Mouse (Mus musculus) myocyte (in vitro differentiated cells): ENCODE measurements around the gene Cd2. TPM values are rescaled to one million over a fixed set of nuclear protein-coding genes. Genes with fewer than 3 reads are reported as not detected.

Source experiments
- H3K27me3 ChIP-seq: one replicate; pipeline ENCODE4 v1.6.1; 2011; ENCODE audit not compliant: control insufficient read depth, insufficient read depth, insufficient read length
- H3K36me3 ChIP-seq: one replicate; pipeline ENCODE4 v1.6.1; 2011; ENCODE audit not compliant: control insufficient read depth, insufficient read depth
- H3K4me2 ChIP-seq: one replicate; pipeline ENCODE4 v1.6.1; 2011; ENCODE audit warnings: low read depth, control low read depth
- H3K4me3 ChIP-seq: one replicate; pipeline ENCODE4 v1.5.1; 2011; ENCODE audit warnings: mild to moderate bottlenecking, control low read depth, moderate library complexity
- H3K79me2 ChIP-seq: one replicate; pipeline ENCODE4 v1.6.1; 2011; ENCODE audit not compliant: control insufficient read depth, insufficient read depth
- H3ac ChIP-seq: one replicate; pipeline ENCODE4 v1.6.1; 2011; ENCODE audit not compliant: control insufficient read depth, insufficient read length
- CEBPB ChIP-seq: IDR thresholded peaks from 2 replicates; pipeline ENCODE4 v1.6.1; 2011; ENCODE audit warnings: mild to moderate bottlenecking, moderate library complexity; ENCODE audit not compliant: poor library complexity, insufficient read depth, severe bottlenecking
- E2F4 ChIP-seq: IDR thresholded peaks from one replicate; pipeline ENCODE4 v1.6.1; 2011; ENCODE audit warnings: mild to moderate bottlenecking, control low read depth, moderate library complexity; ENCODE audit not compliant: insufficient read depth
- MAX ChIP-seq: IDR thresholded peaks from one replicate; pipeline ENCODE4 v1.6.1; 2011; ENCODE audit warnings: low read depth, mild to moderate bottlenecking, control low read depth
- MYOD1 ChIP-seq, 3 experiments: IDR thresholded peaks; one replicate each; pipeline ENCODE4 v1.6.1; 2011; ENCODE audit warnings: control low read depth in 2 of 3, low read depth in 2 of 3, mild to moderate bottlenecking in 2 of 3, moderate library complexity in 1 of 3; ENCODE audit not compliant: insufficient read length in 2 of 3, control insufficient read depth in 1 of 3
- MYOG ChIP-seq, 3 experiments: IDR thresholded peaks; one replicate each; pipeline ENCODE4 v1.6.1; 2011; ENCODE audit warnings: control low read depth in 2 of 3, low read depth in 2 of 3, mild to moderate bottlenecking in 2 of 3; ENCODE audit not compliant: insufficient read length in 2 of 3, control insufficient read depth in 1 of 3, insufficient read depth in 1 of 3
- POLR2A ChIP-seq: IDR thresholded peaks from one replicate; pipeline ENCODE4 v1.6.1; 2011; ENCODE audit warnings: low read depth, mild to moderate bottlenecking, control low read depth, moderate library complexity; ENCODE audit not compliant: insufficient read length
- POLR2AphosphoS2 ChIP-seq: IDR thresholded peaks from one replicate; pipeline ENCODE4 v1.6.1; 2011; ENCODE audit warnings: low read depth, control low read depth; ENCODE audit not compliant: insufficient read length
- REST ChIP-seq: IDR thresholded peaks from one replicate; pipeline ENCODE4 v1.6.1; 2011; ENCODE audit warnings: mild to moderate bottlenecking, control low read depth, moderate library complexity; ENCODE audit not compliant: insufficient read depth, insufficient read length
- SRF ChIP-seq: IDR thresholded peaks from one replicate; pipeline ENCODE4 v1.6.1; 2011; ENCODE audit warnings: low read depth; ENCODE audit not compliant: control insufficient read depth, insufficient read length
- TCF12 ChIP-seq: IDR thresholded peaks from one replicate; pipeline ENCODE4 v1.6.1; 2011; ENCODE audit warnings: mild to moderate bottlenecking, control low read depth; ENCODE audit not compliant: poor library complexity, insufficient read depth, severe bottlenecking
- TCF3 ChIP-seq: IDR thresholded peaks from one replicate; pipeline ENCODE4 v1.6.1; 2011; ENCODE audit warnings: low read depth, control low read depth; ENCODE audit not compliant: insufficient read length
- USF1 ChIP-seq: IDR thresholded peaks from one replicate; pipeline ENCODE4 v1.6.1; 2011; ENCODE audit warnings: low read depth, mild to moderate bottlenecking, control low read depth, moderate library complexity
- polyA plus RNA-seq: library from polyadenylated mRNA; unstranded; fragments of >200 nt; fragmentation: generic; extraction: Trizol; gene quantifications from one replicate; pipeline ENCODE4 v1.2.1, GENCODE M21; 2012; ENCODE audit warnings: missing spikeins

Gene Cd2
- polyA plus RNA-seq, 1 experiment = not detected

GRCm38 (mm10) chr3:101268361-101268760, 19.4 kb downstream of the Cd2 start:
- Histone ChIP-seq H3ac (no peak overlapping the region), H3K79me2 (no peaks in the 10 kb centered on the region), H3K36me3 (no peaks in the 10 kb centered on the region), H3K27me3 (no peaks in the 10 kb centered on the region), H3K4me2 (no peak overlapping the region), H3K4me3 (no peak overlapping the region)
- no peak for TF ChIP-seq POLR2AphosphoS2

GRCm38 (mm10) chr3:101265561-101266091, 22.1 kb downstream of the Cd2 start:
- Histone ChIP-seq H3ac (no peak overlapping the region), H3K4me2 (no peak overlapping the region), H3K79me2 (no peaks in the 10 kb centered on the region)

GRCm38 (mm10) chr3:101258976-101259375, 28.8 kb downstream of the Cd2 start:
- Histone ChIP-seq H3ac (no peak overlapping the region), H3K79me2 (no peaks in the 10 kb centered on the region), H3K4me3 (no peak overlapping the region), H3K4me2 (no peak overlapping the region), H3K36me3 (no peaks in the 10 kb centered on the region), H3K27me3 (peaks cover 30% of the 10 kb centered on the region)
- TF ChIP-seq MYOG (IDR thresholded peaks at IDR 0.05; ENCODE audit: control insufficient read depth in 1 of 3, insufficient read depth in 1 of 3, insufficient read length in 2 of 3, low read depth in 2 of 3) (no peak), POLR2AphosphoS2 (no peak), TCF3 (no peak), TCF12 (no peak), MYOD1 (IDR thresholded peaks at IDR 0.05; ENCODE audit: control insufficient read depth in 1 of 3, insufficient read length in 2 of 3, low read depth in 2 of 3) (no peak), POLR2A (no peak), E2F4 (no peak), MAX (no peak), REST (no peak), USF1 (no peak), SRF (no peak), CEBPB (no peak)

More at GRCm38 (mm10) chr3:101265561-101266091, 22.1 kb downstream of the Cd2 start:
- Histone ChIP-seq H3K27me3 (no peaks in the 10 kb centered on the region), H3K36me3 (no peaks in the 10 kb centered on the region), H3K4me3 (no peak overlapping the region)
- TF ChIP-seq TCF12 (no peak), TCF3 (no peak), MYOD1 (IDR thresholded peaks at IDR 0.05; ENCODE audit: control insufficient read depth in 1 of 3, insufficient read length in 2 of 3, low read depth in 2 of 3) (no peak), POLR2A (no peak), MAX (no peak)

GRCm38 (mm10) chr3:101256090-101256489, 31.6 kb downstream of the Cd2 start:
- no peaks in the 10 kb centered on the region for H3K79me2 ChIP-seq
- H3K36me3 ChIP-seq = no peaks in the 10 kb centered on the region
- H3ac ChIP-seq = no peak overlapping the region
- TF ChIP-seq E2F4 (no peak), USF1 (no peak), POLR2AphosphoS2 (no peak), POLR2A (no peak), MYOD1 (IDR thresholded peaks at IDR 0.05; ENCODE audit: control insufficient read depth in 1 of 3, insufficient read length in 2 of 3, low read depth in 2 of 3) (no peak), TCF12 (no peak), TCF3 (no peak), REST (no peak), CEBPB (no peak)
- peaks cover 30% of the 10 kb centered on the region for H3K27me3 ChIP-seq
- no peak overlapping the region for H3K4me3 ChIP-seq
- no peak overlapping the region for H3K4me2 ChIP-seq

- Histone ChIP-seq H3K27me3 (peaks cover 12% of the 10 kb centered on the region), H3ac (no peak overlapping the region), H3K79me2 (no peaks in the 10 kb centered on the region), H3K4me3 (no peak overlapping the region), H3K4me2 (no peak overlapping the region), H3K36me3 (no peaks in the 10 kb centered on the region)
- no peak for TF ChIP-seq TCF3
- TF ChIP-seq POLR2AphosphoS2 = no peak
- TF ChIP-seq MAX = no peak
- TF ChIP-seq MYOD1 (IDR thresholded peaks at IDR 0.05; ENCODE audit: control insufficient read depth in 1 of 3, insufficient read length in 2 of 3, low read depth in 2 of 3) = no peak
- no peak for TF ChIP-seq USF1
- no peak for TF ChIP-seq POLR2A
- no peak for TF ChIP-seq E2F4
- no peak for TF ChIP-seq TCF12
- no peak for TF ChIP-seq REST
- TF ChIP-seq MYOG (IDR thresholded peaks at IDR 0.05; ENCODE audit: control insufficient read depth in 1 of 3, insufficient read depth in 1 of 3, insufficient read length in 2 of 3, low read depth in 2 of 3) = no peak
- TF ChIP-seq CEBPB = no peak
- TF ChIP-seq SRF = no peak
These were observed 35.6 kb downstream of the Cd2 start for GRCm38 (mm10) chr3:101252141-101252540.
